Mouse (Mus musculus) heart, adult 11 months (tissue): Measurements from ENCODE around the gene Hip1r.

Experiments
- DNase-seq: peaks from one replicate; pipeline ENCODE4 v3.0.0; 2022

Gene Hip1r

GRCm38 (mm10) chr5:123974616-123975111 is 1.2 kb downstream of the Hip1r start:
- DNase-seq: peak; percentile 90

DNA sequence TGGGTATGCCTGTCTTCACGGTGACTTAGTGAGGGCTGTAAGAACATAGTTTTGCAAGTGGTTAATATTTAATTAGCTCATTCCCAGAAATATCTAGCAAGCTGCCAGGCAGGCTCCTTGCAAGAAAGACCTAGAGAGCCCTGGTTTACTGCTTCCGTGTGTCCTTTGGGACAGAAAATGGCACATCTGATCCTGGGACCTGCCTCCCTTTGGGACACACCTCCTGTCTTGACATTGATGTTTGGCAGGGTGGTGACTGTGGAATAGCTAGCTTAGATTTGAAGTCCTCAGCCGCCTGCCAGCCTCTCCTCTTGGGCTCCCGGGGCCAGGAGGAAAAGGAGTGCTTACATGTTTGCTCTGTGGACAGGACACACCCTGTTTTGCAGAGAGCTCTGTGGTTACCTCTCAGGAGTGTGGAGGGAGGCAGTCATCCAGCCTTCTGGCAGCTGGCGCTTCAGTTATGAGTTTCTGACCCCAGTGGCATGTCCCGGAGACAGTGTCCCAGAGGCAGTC is 2.3 kb downstream of the Hip1r start:
- DNase-seq: peak; percentile 90

GRCm38 (mm10) chr5:123977231-123977630 is 3.8 kb downstream of the Hip1r start:
- DNase-seq: peak; percentile 64

DNA sequence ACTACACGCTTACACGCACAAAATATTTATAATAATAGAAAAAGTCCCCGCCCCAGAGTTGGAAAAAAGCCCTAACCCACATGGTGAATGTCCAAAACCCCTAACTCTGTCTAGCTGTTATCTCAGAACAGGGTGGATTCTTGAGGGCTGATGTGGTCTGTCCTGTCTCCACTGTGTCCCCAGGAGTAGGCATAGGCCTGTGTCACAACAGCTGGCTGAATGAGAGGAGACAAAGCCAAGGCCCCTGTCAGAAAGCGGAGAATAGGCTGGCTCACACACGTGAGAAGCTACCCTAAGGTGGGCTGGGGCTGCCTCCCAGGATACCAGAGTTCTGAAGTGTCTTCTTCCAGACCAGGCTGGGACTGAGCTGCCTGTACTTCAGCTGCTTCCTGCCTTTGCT is 4.7 kb downstream of the Hip1r start:
- no peak for DNase-seq

DNA sequence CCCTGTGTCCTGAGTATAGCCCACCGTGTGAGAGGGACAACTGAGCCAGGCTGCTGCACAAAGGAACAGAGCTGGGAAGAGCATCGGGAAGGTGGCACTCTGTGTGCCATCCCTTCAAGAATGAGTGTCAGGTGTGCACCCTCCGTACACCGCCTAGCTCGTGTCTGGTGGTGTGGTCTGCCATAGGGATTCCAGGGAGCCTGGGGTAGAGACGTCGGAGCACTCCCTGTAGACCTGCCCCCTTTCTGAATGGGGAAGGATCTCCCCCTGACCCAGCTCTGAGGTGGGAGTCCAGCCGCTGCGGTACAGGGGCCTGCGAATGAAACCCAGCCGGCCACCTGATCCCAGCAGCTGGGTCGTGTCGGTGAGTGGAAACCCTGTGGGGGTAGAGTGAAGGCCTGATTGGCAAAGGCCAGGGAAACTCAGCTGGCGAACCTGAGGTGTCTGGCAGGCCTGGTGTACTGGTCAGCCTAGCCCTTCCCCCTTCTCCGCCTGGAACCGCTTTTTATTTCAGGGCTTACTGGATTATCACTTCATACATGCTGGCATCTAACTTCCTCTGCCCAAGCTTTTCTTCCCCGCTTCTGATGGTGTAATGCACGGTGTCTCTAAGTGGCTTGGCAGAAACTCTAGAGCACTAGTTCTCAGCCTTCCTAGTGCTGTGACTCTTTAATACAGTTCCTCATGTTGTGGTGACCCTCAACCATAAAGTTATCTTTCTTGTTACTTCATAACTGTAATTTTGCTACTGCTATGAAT is 6.0 kb downstream of the Hip1r start:
- DNase-seq: peak; percentile 91

DNA sequence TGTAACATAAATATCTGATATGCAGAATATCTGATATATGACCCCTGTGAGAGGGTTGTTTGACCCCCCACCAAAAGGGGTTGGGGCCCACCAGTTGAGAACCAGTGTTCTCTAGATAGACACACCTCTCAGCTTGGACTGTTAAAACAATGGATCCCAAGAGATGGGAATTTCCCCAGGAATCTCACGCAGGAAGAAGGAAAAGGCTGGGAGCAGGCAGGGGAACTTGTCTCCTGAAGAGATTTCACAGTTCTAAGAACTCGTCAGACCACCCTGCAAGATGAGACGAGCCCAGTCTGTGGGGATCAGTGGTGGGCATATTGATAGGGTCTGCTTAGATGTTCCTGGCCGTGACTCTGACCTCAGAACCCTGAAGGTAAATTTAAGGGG is 6.5 kb downstream of the Hip1r start:
- DNase-seq: peak; percentile 90

- DNase-seq: peak; percentile 89
Measured at GRCm38 (mm10) chr5:123980521-123981249, 7.3 kb downstream of the Hip1r start.

- peak; percentile 94 for DNase-seq
Measured at GRCm38 (mm10) chr5:123981250-123981554, 7.8 kb downstream of the Hip1r start.

- DNase-seq: peak; percentile 78
Measured at GRCm38 (mm10) chr5:123982838-123983237, 9.4 kb downstream of the Hip1r start.

DNA sequence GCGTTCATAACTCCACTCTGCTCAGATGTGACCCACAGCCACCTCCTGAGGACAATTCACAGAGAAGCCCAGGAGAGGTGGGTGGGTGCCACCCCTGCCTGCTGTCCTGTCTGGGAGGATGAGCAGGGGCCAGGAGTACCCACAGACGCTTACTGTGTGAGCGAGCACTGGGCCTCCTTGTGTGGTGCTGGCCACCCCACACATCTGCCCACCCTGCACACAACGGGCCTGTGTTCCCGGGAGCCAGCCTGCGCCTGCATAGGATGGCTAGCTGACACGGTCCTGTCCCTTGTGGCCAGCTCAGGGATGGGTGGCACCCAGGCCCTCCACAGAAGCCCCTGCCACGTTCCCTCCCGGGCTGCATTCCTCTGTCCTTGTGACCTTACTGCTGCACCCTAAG is 12.0 kb downstream of the Hip1r start:
- DNase-seq: no peak

DNA sequence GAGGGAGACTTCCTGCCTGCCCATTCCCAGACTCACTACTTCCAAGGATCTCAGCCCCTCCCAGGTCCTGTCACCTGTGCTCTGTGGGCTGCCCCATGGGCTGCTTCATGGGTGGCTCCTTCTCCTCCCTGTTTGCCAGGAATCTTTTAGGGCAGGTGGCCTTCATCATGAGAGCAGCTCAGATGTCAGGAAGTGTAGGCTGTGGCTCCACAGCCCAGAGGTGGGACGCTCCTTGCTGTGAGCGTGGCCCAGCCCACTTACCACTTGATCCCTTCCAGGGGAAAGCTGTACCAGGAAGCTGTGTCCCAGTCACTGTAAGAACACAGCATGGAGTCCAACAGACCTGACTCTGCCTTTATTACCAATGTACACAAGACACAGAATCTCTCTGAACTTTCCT is 13.5 kb downstream of the Hip1r start:
- DNase-seq: no peak

DNA sequence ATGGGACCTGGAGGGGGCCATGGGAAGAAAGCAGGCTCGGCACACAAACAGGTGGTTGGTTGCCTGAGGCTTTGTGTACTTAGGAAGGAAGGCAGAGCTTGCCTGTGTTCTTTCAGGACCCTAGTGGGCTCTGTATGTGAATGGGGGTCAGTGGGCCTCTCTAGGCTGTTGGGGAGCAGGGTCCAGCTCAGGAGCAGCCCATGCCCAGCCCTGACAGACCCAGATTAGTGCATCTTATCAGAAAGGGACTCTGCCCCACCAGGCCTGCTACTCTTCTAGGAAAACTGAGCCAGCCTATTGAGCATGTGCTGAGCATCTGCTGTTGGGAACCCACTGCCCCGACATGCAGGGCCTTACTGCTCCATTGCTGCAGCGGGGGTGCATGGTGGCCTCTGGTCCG is 14.1 kb downstream of the Hip1r start:
- DNase-seq: no peak

GRCm38 (mm10) chr5:123989941-123990885 is 16.8 kb downstream of the Hip1r start:
- peak; percentile 90 for DNase-seq

GRCm38 (mm10) chr5:123991321-123991720 is 17.9 kb downstream of the Hip1r start:
- DNase-seq: peak; percentile 93

- DNase-seq: peak; percentile 99
Measured at GRCm38 (mm10) chr5:123992193-123992637, 18.8 kb downstream of the Hip1r start.

GRCm38 (mm10) chr5:123992794-123993193 is 19.4 kb downstream of the Hip1r start:
- DNase-seq: peak; percentile 97

GRCm38 (mm10) chr5:123993263-123994036 is 20.0 kb downstream of the Hip1r start:
- DNase-seq: peak; percentile 98

- peak; percentile 87 for DNase-seq
Measured at GRCm38 (mm10) chr5:123994468-123994867, 21.0 kb downstream of the Hip1r start.

- DNase-seq: peak; percentile 85
Measured at GRCm38 (mm10) chr5:123995388-123995787, 22.0 kb downstream of the Hip1r start.

- DNase-seq: peak; percentile 89
Measured at GRCm38 (mm10) chr5:123996194-123996593, 22.8 kb downstream of the Hip1r start.

DNA sequence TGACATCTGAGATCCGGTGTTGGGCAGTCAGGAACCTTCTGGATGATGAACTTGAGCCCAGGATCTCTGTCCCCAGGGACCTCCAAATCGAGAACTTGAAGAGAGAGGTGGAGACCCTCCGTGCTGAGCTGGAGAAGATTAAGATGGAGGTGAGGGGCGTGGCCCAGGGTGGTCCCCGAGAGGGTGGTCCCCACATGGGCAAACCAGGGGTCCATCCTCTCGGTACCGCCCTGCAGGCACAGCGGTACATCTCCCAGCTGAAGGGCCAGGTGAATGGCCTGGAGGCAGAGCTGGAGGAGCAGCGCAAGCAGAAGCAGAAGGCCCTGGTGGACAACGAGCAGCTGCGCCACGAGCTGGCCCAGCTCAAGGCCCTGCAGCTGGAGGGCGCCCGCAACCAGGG is 23.3 kb downstream of the Hip1r start:
- DNase-seq: peak; percentile 90

GRCm38 (mm10) chr5:123997211-123997751 is 23.9 kb downstream of the Hip1r start:
- DNase-seq: peak; percentile 91
